Mouse (Mus musculus) neural tube, embryonic 13.5 days (tissue): ENCODE data around the gene Gfy. TPM values are rescaled to one million over a fixed set of nuclear protein-coding genes. Genes with fewer than 3 reads are reported as not detected.
A peak's percentile ranks its signal among the peaks of the same experiment; 100 is the strongest.

ENCODE experiments used
- ATAC-seq: fragments of 200-750 bp; cut with Nextera tagmentation; 2 replicates; pipeline ENCODE4 v1.8.0; 2017; ENCODE audit warnings: low read depth, mild to moderate bottlenecking, moderate TSS enrichment, moderate library complexity
- H3K27ac ChIP-seq: fragments of 300-500 bp; sonication (generic); replicated peaks from 2 replicates; pipeline ENCODE4 v1.5.1; 2015; ENCODE audit warnings: moderate library complexity, mild to moderate bottlenecking, inconsistent platforms
- H3K27me3 ChIP-seq: fragments of 300-500 bp; sonication (generic); 2 replicates; pipeline ENCODE4 v1.6.1; 2015; ENCODE audit warnings: mild to moderate bottlenecking, inconsistent platforms
- H3K36me3 ChIP-seq: fragments of 300-500 bp; sonication (generic); 2 replicates; pipeline ENCODE4 v1.6.1; 2015; ENCODE audit warnings: mild to moderate bottlenecking, inconsistent platforms
- H3K4me1 ChIP-seq: fragments of 300-500 bp; sonication (generic); replicated peaks from 2 replicates; pipeline ENCODE4 v1.6.1; 2015; ENCODE audit warnings: inconsistent platforms
- H3K4me2 ChIP-seq: fragments of 300-500 bp; sonication (generic); 2 replicates; pipeline ENCODE4 v1.6.1; 2015; ENCODE audit warnings: inconsistent platforms, mild to moderate bottlenecking, moderate library complexity
- H3K4me3 ChIP-seq: fragments of 300-500 bp; sonication (generic); 2 replicates; pipeline ENCODE4 v1.5.1; 2015; ENCODE audit warnings: mild to moderate bottlenecking, inconsistent platforms
- H3K9ac ChIP-seq: fragments of 300-500 bp; sonication (generic); 2 replicates; pipeline ENCODE4 v1.6.1; 2015; ENCODE audit warnings: moderate library complexity, mild to moderate bottlenecking, inconsistent platforms
- H3K9me3 ChIP-seq: fragments of 300-500 bp; sonication (generic); 2 replicates; pipeline ENCODE4 v1.6.1; 2016; ENCODE audit warnings: inconsistent platforms
- WGBS: fragments of 180-500 bp; shearing (Covaris S2); methylation state at CpG from one replicate; pipeline ENCODE4 v1.1.7; 2015; 5-methylcytosine and 5-hydroxymethylcytosine counted together
- polyA plus RNA-seq: library from polyadenylated mRNA; unstranded; fragments of >200 nt; fragmentation: Nextera tagmentation; extraction: Ambion mirVana; gene quantifications from 2 replicates; pipeline ENCODE4 v1.2.1, GENCODE M21; 2015

Gfy gene
- polyA plus RNA-seq, 1 experiment from 2014 or later = not detected

DNA sequence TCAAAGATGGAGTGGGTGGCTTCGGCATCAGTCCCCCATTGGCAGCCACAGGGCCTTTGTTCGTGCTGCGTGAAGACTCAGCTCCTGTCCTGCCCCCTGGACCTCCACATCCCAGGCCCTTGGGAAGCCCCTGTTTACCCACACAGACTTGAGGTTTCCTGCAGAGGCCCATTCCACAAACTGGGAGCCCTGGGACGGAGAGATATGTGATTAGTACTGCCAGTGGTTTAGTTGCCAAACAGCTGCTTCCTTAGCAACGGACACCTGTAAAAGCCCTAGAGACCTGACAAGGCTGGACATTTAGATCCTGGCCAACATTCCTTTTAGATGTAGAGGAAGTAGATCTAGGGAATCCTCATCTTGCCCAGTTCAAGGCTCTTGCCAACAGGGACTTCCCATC, 37.5 kb downstream of the Gfy start:
- WGBS = 94% methylated on average over 5 of the region's 5 CpGs
- ATAC-seq = no peak
- no peak overlapping the region for H3K4me2 ChIP-seq

DNA sequence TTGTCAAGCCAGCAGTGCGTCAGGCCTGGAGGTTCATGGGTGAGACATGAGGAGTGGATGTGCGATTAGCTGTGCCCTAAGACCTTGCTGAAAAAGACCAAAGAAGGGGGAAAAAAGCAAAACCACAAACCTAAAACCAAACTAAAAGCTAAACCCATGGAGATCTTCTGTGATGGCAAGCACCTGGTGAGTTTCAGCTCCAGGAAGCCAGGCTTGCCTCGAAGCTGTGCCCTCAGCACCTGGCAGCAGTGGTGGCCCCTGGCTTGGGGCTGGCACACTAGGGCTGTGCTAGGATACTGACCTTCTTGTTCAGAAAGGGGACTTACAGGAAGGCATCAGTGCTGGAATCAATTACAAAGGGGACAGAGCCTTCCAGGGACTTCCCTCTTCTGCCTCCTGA, 38.0 kb downstream of the Gfy start:
- peaks cover 15% of the 10 kb centered on the region for H3K27me3 ChIP-seq

More for the DNA sequence above, 37.5 kb downstream of the Gfy start:
- Histone ChIP-seq H3K27ac (no peak overlapping the region), H3K9me3 (no peaks in the 10 kb centered on the region), H3K36me3 (peaks cover 37% of the 10 kb centered on the region), H3K27me3 (peaks cover 14% of the 10 kb centered on the region), H3K9ac (no peak overlapping the region), H3K4me1 (no peaks in the 10 kb centered on the region), H3K4me3 (no peak overlapping the region)

DNA sequence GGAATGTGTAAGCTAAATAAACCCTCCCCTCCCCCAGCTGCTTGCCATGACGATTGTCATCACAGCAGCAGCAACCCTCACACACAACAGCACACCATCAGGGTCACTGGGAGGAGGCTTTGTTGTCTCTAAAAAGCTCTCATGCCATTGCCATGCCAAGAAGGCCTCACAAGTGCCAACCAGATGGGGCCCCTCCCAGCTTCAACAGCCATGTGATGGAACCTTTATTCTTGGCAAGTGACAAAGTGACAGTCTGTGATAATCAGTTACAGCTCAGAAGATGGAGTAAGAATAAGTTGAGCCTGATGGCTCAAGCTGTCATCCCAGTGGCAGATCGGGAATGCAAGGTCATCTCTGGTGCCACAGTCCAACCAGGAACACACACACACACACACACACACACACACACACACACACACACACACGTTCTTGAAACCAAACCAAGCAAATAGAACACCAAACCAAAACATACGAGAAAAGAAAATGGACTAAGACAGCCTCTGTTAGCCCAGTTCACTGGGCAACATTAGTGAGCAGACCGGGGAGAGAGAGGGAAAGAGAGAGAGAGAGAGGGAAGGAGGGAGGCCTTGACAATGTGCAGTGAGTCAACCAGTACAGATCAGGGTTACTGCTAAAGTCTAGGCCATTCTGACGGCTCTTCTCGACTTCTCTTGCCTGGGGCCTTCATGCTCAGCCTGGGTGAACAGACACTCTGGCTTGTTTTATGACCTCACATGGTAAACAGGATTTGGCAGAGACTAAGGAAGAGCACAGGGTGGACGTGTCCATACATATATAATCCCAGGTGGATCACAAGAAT, 39.3 kb downstream of the Gfy start:
- Histone ChIP-seq H3K4me1 (peaks cover 11% of the 10 kb centered on the region; the same call in 1 of the 2 replicates), H3K9me3 (no peaks in the 10 kb centered on the region), H3K27me3 (peaks cover 22% of the 10 kb centered on the region), H3K4me2 (no peak overlapping the region), H3K4me3 (no peak overlapping the region), H3K27ac (no peak overlapping the region), H3K9ac (no peak overlapping the region), H3K36me3 (peaks cover 30% of the 10 kb centered on the region)
- no peak for ATAC-seq
- 82% methylated on average over 8 of the region's 8 CpGs for WGBS

More for the DNA sequence above, 38.0 kb downstream of the Gfy start:
- ATAC-seq = no peak
- Histone ChIP-seq H3K36me3 (peaks cover 37% of the 10 kb centered on the region), H3K27ac (no peak overlapping the region), H3K4me2 (no peak overlapping the region), H3K4me1 (0 out of 2 replicates have a peak, but pooled peaks cover 4% of the 10 kb centered on the region), H3K9ac (no peak overlapping the region), H3K9me3 (no peaks in the 10 kb centered on the region), H3K4me3 (no peak overlapping the region)
- WGBS = 89% methylated on average over 3 of the region's 3 CpGs

DNA sequence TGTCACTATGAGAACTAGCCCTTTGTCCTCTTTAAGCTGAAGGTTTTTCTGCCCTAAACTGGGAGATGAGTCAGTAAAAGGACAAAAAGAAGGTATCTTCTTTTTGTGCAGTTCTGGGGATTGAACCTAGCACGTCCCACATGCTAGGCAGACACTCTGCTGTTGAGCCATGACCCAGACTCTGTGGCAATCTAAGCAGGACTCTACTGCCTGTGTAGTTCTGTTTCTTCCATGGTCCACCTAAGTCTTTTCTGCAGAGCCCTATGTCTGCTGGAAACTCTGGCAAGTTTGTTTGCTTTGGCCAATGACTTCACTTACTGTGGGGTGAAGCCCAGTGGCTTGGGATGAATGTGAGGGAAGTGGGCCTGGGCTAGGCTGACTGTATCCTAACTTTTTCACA, 41.0 kb downstream of the Gfy start:
- Histone ChIP-seq H3K36me3 (peaks cover 17% of the 10 kb centered on the region; the same call in 1 of the 2 replicates), H3K4me1 (peaks cover 15% of the 10 kb centered on the region; the same call in 1 of the 2 replicates), H3K27me3 (peaks cover 31% of the 10 kb centered on the region), H3K9me3 (no peaks in the 10 kb centered on the region), H3K4me2 (no peak overlapping the region), H3K27ac (no peak overlapping the region), H3K4me3 (no peak overlapping the region), H3K9ac (no peak overlapping the region)
- ATAC-seq = no peak
- whole genome bisulfite sequencing = 83% methylated on average over 1 of the region's 1 CpGs

DNA sequence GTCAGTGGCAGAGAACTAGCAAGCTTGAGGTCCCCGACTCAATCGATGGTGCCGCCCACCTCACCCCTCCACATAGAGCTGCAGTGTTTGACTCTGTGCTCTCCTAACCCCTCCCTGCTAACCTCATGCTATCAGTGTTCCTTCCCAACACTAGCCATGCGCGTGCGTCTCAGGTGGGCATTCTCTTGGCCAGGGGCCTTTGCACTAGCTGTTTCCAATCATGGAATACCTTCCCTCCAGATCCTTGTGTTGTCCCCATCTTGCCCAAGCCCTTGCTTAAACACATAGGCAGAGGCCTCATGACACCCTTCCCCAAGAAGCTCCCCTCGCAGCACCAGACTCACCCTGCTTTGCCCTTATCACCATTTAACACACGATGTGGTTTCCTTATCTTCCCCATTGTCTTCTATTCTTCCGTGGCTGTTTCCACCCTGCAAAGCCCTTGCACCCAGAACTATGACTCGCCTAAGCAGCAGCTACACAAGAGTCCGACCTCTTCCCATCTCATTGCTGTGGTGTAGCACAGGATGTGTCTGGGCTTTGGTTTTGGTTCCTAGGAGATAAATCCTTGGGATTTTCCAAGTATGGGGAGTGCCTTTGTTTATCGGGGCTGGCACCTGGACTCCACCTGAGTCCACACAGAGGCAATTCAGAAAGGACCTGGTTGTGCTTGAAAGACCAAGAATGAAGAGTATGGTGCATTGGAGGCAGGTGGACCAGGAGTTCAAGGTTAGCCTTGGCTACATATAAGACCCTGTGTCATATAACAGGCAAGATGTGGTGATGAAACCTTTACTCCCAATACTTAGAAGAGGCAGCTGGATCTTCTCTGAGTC, 42.0 kb downstream of the Gfy start:
- ATAC-seq = no peak
- Histone ChIP-seq H3K4me2 (no peak overlapping the region), H3K9me3 (no peaks in the 10 kb centered on the region), H3K27me3 (peaks cover 31% of the 10 kb centered on the region), H3K4me1 (peaks cover 15% of the 10 kb centered on the region; the same call in 1 of the 2 replicates), H3K27ac (no peak overlapping the region), H3K9ac (0 out of 2 replicates have a peak overlapping the region, but pooled peaks have one; percentile 17), H3K36me3 (peaks cover 9% of the 10 kb centered on the region; the same call in 1 of the 2 replicates), H3K4me3 (no peak overlapping the region)
- 85% methylated on average over 12 of the region's 12 CpGs for WGBS

DNA sequence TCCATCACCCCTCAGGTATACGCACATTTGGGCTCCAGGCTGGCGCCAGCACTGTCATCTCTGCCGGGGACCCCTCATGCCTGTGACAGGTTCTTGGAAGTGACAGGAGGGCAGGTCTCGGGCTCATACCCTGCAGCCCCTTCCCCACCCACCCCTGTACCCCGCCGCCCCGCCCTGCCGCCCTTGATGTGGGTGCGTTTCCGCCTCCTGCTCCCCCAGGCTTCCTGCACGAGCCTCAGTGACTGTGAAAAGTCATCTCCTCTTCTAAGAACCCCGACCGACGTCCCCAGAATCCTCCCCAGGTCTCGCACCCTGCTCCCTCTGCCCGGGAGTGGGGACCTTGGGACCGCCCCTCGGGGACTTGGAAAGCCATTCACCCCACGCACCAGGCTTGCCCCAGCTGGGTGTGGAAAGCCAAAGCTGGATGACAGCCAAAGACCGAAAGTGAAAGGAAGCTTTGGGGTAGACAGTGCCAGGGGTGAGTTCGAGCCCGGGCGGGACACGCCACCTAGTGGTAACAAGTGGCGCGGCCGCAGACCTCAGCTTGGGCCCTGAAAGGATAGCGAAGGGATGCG, 43.3 kb downstream of the Gfy start, which contains the start of the genes Gm45713 and Flt3l:
Gm45713 (minus strand) TSS at position 239 of the 575 bp plus-strand sequence.
Flt3l (minus strand) TSS at position 440 of the 575 bp plus-strand sequence.
- H3K4me2 ChIP-seq = peak within 1 kb of the TSS; percentile 68
- peak within 1 kb of the TSS; percentile 47 for H3K4me3 ChIP-seq
- 3% methylated on average over 29 of the region's 29 CpGs for WGBS
- H3K36me3 ChIP-seq = no peaks in the 10 kb centered on the region
- peaks cover 31% of the 10 kb centered on the region for H3K27me3 ChIP-seq
- H3K9ac ChIP-seq = peak within 1 kb of the TSS; percentile 69
- H3K9me3 ChIP-seq = no peaks in the 10 kb centered on the region
- peaks cover 15% of the 10 kb centered on the region; the same call in 1 of the 2 replicates for H3K4me1 ChIP-seq
- 0 out of 2 replicates have a peak within 1 kb of the TSS, but pooled peaks have one; percentile 23 for H3K27ac ChIP-seq
- ATAC-seq = peak; percentile 87

DNA sequence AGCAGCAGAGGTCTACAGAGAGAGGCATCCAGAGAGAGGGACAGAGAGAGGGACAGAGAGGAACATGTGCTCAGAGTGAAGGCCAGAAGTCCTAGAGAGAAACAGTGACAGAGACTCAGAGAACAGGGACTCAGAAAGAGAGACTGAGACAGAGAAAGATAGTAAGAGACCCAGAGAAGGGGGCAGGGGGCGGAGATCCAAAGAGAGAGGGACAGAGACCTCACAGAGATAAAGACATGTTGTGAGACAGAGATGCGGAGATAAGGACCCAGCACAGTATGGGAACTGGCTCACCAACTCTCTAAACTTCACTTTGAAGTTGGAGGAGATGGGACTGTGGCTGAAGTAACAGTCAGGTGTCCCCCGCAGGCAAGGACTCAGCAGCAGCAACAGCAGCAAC, 44.0 kb downstream of the Gfy start:
- peak overlapping the region; percentile 69; the same call in 1 of the 2 replicates for H3K9ac ChIP-seq
- 82% methylated on average over 3 of the region's 3 CpGs for WGBS
- H3K4me2 ChIP-seq = peak overlapping the region; percentile 68
- H3K27me3 ChIP-seq = peaks cover 31% of the 10 kb centered on the region
- peaks cover 15% of the 10 kb centered on the region; the same call in 1 of the 2 replicates for H3K4me1 ChIP-seq
- no peak overlapping the region for H3K27ac ChIP-seq
- no peaks in the 10 kb centered on the region for H3K36me3 ChIP-seq
- H3K4me3 ChIP-seq = no peak overlapping the region
- H3K9me3 ChIP-seq = no peaks in the 10 kb centered on the region
- ATAC-seq = no peak

DNA sequence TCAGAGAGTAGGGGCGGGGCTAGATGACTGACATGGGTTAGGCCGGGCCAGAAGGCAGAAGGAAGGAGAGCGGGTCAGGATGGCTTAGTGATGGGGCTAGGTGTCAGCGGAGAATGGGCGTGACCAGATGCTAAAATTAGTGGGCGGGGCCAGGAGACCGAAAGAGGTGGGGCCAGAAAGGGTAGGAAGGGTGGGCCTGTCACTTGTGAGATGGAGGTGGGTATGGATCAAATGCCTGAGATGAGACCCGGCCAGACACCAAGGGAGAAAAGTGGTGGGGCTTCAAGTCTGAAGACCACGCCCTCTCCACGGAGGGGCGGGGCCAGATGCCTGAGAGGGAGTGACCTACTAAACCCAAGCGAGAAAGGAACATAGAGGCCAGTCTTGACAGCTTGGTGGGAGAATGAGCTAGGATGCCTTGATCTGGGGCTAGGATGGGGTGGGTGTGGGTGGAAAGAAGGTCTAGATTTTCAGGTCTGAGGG, 44.8 kb downstream of the Gfy start:
- no peaks in the 10 kb centered on the region for H3K9me3 ChIP-seq
- no peak overlapping the region for H3K4me3 ChIP-seq
- H3K9ac ChIP-seq = no peak overlapping the region
- H3K27ac ChIP-seq = no peak overlapping the region
- H3K4me2 ChIP-seq = no peak overlapping the region
- H3K4me1 ChIP-seq = peaks cover 19% of the 10 kb centered on the region
- H3K36me3 ChIP-seq = no peaks in the 10 kb centered on the region
- peaks cover 31% of the 10 kb centered on the region for H3K27me3 ChIP-seq
- WGBS = 8% methylated on average over 12 of the region's 12 CpGs
- no peak for ATAC-seq

DNA sequence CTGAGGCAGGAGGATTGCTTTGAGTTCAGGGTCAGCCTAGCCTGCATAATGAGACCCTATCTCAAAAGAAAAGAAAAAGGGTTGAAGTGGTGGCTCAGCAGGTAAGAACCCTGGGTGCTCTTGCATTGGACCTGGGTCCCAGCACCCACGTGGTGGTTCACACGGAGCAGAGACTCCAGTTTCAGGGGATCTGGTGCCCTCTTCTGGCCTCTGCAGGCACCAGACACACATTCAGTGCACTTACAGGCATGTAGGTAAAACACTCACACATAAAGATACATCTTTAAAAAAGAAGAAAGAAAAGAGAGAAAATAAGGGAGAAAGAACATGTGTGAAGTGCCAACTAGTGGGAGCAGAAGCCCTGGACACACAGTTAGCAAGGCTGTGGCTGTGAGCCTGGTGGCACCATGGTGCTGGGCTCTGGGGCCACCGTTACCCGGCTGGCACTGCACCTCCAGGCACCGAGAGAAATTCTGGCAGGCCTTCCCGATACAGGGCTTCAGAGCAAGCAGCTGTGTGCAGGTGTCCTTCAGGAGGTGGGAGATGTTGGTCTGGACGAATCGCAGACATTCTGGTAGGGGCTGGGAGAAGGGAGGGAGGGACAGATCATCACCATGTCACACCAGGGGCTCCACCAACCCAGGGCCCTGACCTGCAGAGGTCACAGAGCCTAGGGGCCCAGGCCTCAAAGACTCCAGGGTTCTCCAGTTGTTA, 45.8 kb downstream of the Gfy start:
- Histone ChIP-seq H3K27ac (no peak overlapping the region), H3K4me2 (no peak overlapping the region), H3K9me3 (no peaks in the 10 kb centered on the region), H3K27me3 (peaks cover 31% of the 10 kb centered on the region), H3K9ac (no peak overlapping the region), H3K36me3 (no peaks in the 10 kb centered on the region), H3K4me3 (no peak overlapping the region), H3K4me1 (peaks cover 22% of the 10 kb centered on the region)
- ATAC-seq = no peak
- 75% methylated on average over 8 of the region's 8 CpGs for WGBS

DNA sequence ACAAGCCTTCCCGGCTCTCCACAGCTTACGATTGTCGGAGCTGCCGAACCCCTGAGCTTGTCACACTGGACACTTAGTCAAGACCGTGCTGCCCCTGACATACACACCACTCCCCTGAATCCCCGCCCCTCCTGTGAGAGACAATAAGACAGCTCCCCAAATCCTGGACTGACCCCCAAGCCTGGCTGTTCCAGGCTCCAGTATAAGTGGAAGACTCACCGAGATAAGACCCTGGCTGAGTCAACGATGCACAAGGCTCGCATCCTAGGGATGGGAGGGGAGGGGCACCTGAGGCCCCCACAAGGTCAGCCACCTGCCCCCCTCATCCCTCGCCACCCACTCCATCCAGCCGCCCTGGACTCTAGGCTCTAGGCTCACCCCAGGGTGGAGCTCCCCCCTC, 47.5 kb downstream of the Gfy start:
- Histone ChIP-seq H3K36me3 (peaks cover 6% of the 10 kb centered on the region), H3K4me2 (no peak overlapping the region), H3K4me3 (no peak overlapping the region), H3K27me3 (peaks cover 17% of the 10 kb centered on the region; the same call in 1 of the 2 replicates), H3K27ac (no peak overlapping the region), H3K4me1 (peaks cover 33% of the 10 kb centered on the region), H3K9me3 (no peaks in the 10 kb centered on the region), H3K9ac (no peak overlapping the region)
- WGBS = 81% methylated on average over 11 of the region's 11 CpGs
- ATAC-seq = no peak
